Mouse (Mus musculus) MN1 (cell line): ENCODE results near the gene Apbb1ip.

Experiments used
- DNase-seq: peaks from one replicate; pipeline ENCODE4 v3.0.0-alpha.2; 2016; ENCODE audit warnings: low spot score

Apbb1ip gene

GRCm38 (mm10) chr2:22773549-22774180 is at the start of gene Apbb1ip:
Apbb1ip (plus strand) TSS chr2:22774094.
- no peak for DNase-seq

- no peak for DNase-seq
Observed at GRCm38 (mm10) chr2:22727113-22727512, 46.8 kb upstream of the Apbb1ip start.

GRCm38 (mm10) chr2:22736134-22736533 is 37.8 kb upstream of the Apbb1ip start:
- no peak for DNase-seq

GRCm38 (mm10) chr2:22739369-22739768 is 34.5 kb upstream of the Apbb1ip start:
- DNase-seq, result peak; percentile 54

- no peak for DNase-seq
Observed at GRCm38 (mm10) chr2:22740441-22740840, 33.5 kb upstream of the Apbb1ip start.

GRCm38 (mm10) chr2:22741222-22741621 is 32.7 kb upstream of the Apbb1ip start:
- no peak for DNase-seq

GRCm38 (mm10) chr2:22744121-22744761 is 29.7 kb upstream of the Apbb1ip start:
- DNase-seq, result no peak

- DNase-seq, result no peak
Observed at GRCm38 (mm10) chr2:22744876-22745275, 29.0 kb upstream of the Apbb1ip start.

GRCm38 (mm10) chr2:22746785-22747184 is 27.1 kb upstream of the Apbb1ip start:
- DNase-seq, result no peak

- DNase-seq, result no peak
Observed at GRCm38 (mm10) chr2:22747941-22748340, 26.0 kb upstream of the Apbb1ip start.

GRCm38 (mm10) chr2:22749761-22750160 is 24.1 kb upstream of the Apbb1ip start:
- DNase-seq, result no peak

GRCm38 (mm10) chr2:22752492-22752891 is 21.4 kb upstream of the Apbb1ip start:
- DNase-seq, result no peak

GRCm38 (mm10) chr2:22753461-22754075 is 20.3 kb upstream of the Apbb1ip start:
- DNase-seq, result no peak

- DNase-seq, result no peak
Observed at GRCm38 (mm10) chr2:22754222-22754824, 19.6 kb upstream of the Apbb1ip start.

- no peak for DNase-seq
Observed at GRCm38 (mm10) chr2:22755561-22755960, 18.3 kb upstream of the Apbb1ip start.

- peak; percentile 54 for DNase-seq
Observed at GRCm38 (mm10) chr2:22758310-22758972, 15.5 kb upstream of the Apbb1ip start.

GRCm38 (mm10) chr2:22760452-22760851 is 13.4 kb upstream of the Apbb1ip start:
- DNase-seq, result no peak

- DNase-seq, result no peak
Observed at GRCm38 (mm10) chr2:22761103-22761521, 12.8 kb upstream of the Apbb1ip start.

GRCm38 (mm10) chr2:22764774-22765387 is 9.0 kb upstream of the Apbb1ip start:
- no peak for DNase-seq

- DNase-seq, result peak; percentile 38
Observed at GRCm38 (mm10) chr2:22771311-22771710, 2.6 kb upstream of the Apbb1ip start.

- no peak for DNase-seq
Observed at GRCm38 (mm10) chr2:22774181-22774751, 372 bp downstream of the Apbb1ip start.

GRCm38 (mm10) chr2:22775213-22775612 is 1.3 kb downstream of the Apbb1ip start:
- no peak for DNase-seq
